Mouse (Mus musculus): ENCODE measurements around the gene Galk1. TPM values are rescaled to one million over a fixed set of nuclear protein-coding genes. Genes with fewer than 3 reads are reported as not detected.

Galk1 gene
- total and polyA plus RNA-seq, 3 experiments, result 253 to 326 TPM; not detected in 1

GRCm38 (mm10) chr11:116040593-116040992 is 28.1 kb upstream of the Galk1 start:
- no peaks in the 10 kb centered on the region for H3K9me3 ChIP-seq (replicated peaks; ENCODE audit: insufficient read depth, low read length)
- H3K36me3 ChIP-seq (ENCODE audit: control insufficient read depth in 1 of 2, insufficient read depth in 2 of 2, low read length in 2 of 2), result peaks cover 0 to 43% of the 10 kb centered on the region in 2 experiments; a peak in 2 of 4 replicates
- H3K4me1 ChIP-seq (ENCODE audit: control insufficient read depth in 1 of 2, insufficient read depth in 2 of 2, low read length in 2 of 2), result no peaks in the 10 kb centered on the region

DNA sequence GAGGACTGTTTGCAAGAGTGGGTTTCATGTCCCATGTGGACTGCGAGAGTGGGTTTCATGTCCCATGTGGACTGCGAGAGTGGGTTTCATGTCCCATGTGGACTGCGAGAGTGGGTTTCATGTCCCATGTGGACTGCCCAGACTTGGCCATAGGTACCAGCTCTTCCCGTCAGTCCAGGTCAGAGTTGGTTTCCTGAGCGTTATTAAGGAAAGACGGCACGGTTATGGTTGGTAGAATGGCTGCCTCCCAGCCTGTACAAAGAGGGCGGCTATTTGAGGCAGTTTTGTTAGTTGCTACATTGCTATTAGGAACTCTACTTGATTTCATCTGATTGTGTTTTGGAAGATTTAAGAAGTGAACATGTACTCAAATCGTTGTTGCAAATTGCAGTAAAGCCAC is 25.3 kb upstream of the Galk1 start:
- H3K79me2 ChIP-seq (ENCODE audit: control insufficient read depth, insufficient read depth, low read length, poor library complexity), result peaks cover 29% of the 10 kb centered on the region
- TF ChIP-seq HCFC1 (IDR thresholded peaks at IDR 0.05; ENCODE audit: low read depth, low read length) (no peak), MXI1 (IDR thresholded peaks at IDR 0.05; ENCODE audit: low read depth, low read length) (no peak), SMC3 (IDR thresholded peaks at IDR 0.05; ENCODE audit: low read depth, low read length) (no peak), CHD2 (IDR thresholded peaks at IDR 0.05; ENCODE audit: low read length) (no peak), CTCF (IDR thresholded peaks at IDR 0.05 in 2 of 3, conservative IDR thresholded peaks at IDR 0.05 in 1 of 3; ENCODE audit: control insufficient read depth in 1 of 3, insufficient read depth in 1 of 3, low read depth in 2 of 3, low read length in 3 of 3, poor library complexity in 1 of 3, severe bottlenecking in 1 of 3) (no peak), TAL1 (IDR thresholded peaks at IDR 0.05; ENCODE audit: low read length) (no peak), E2F4 (IDR thresholded peaks at IDR 0.05; ENCODE audit: borderline replicate concordance, low read depth, low read length) (no peak), USF2 (IDR thresholded peaks at IDR 0.05; ENCODE audit: borderline replicate concordance in 1 of 2, insufficient read depth in 1 of 2, low read depth in 1 of 2, low read length in 2 of 2) (no peak), RAD21 (IDR thresholded peaks at IDR 0.05; ENCODE audit: low read depth, low read length) (no peak), RCOR1 (IDR thresholded peaks at IDR 0.05; ENCODE audit: low read depth, low read length) (no peak), BHLHE40 (IDR thresholded peaks at IDR 0.05; ENCODE audit: borderline replicate concordance, low read depth, low read length) (no peak), GATA1 (IDR thresholded peaks at IDR 0.05; ENCODE audit: low read depth, low read length) (no peak), UBTF (IDR thresholded peaks at IDR 0.05; ENCODE audit: borderline replicate concordance, insufficient read depth, low read depth, low read length) (no peak), ETS1 (IDR thresholded peaks at IDR 0.05; ENCODE audit: low read depth, low read length) (no peak)
- no peak overlapping the region for H3K4me3 ChIP-seq (ENCODE audit: control insufficient read depth in 1 of 2, insufficient read depth in 1 of 2, low read depth in 2 of 2, low read length in 2 of 2)
- no peak overlapping the region for H3K27ac ChIP-seq (ENCODE audit: control insufficient read depth, low read depth, low read length)
- peaks cover 1 to 41% of the 10 kb centered on the region in 2 experiments for H3K36me3 ChIP-seq (ENCODE audit: control insufficient read depth in 1 of 2, insufficient read depth in 2 of 2, low read length in 2 of 2)
- peaks cover 0 to 2% of the 10 kb centered on the region in 2 experiments; a peak in 1 of 4 replicates for H3K4me1 ChIP-seq (ENCODE audit: control insufficient read depth in 1 of 2, insufficient read depth in 2 of 2, low read length in 2 of 2)
- H3K9ac ChIP-seq (ENCODE audit: control insufficient read depth, low read depth, low read length, poor library complexity, severe bottlenecking), result no peak overlapping the region
- no peaks in the 10 kb centered on the region for H3K27me3 ChIP-seq (ENCODE audit: control insufficient read depth in 1 of 2, insufficient read depth in 2 of 2, low read length in 2 of 2)
- DNase-seq (ENCODE audit: low read depth, low spot score), result no peak
- no peaks in the 10 kb centered on the region for H3K9me3 ChIP-seq (replicated peaks; ENCODE audit: insufficient read depth, low read length)

More at GRCm38 (mm10) chr11:116040593-116040992, 28.1 kb upstream of the Galk1 start:
- no peak for TF ChIP-seq MYC (IDR thresholded peaks at IDR 0.05; ENCODE audit: low read depth, low read length)
- Histone ChIP-seq H3K9ac (ENCODE audit: control insufficient read depth, low read depth, low read length, poor library complexity, severe bottlenecking) (no peak overlapping the region), H3K79me2 (ENCODE audit: control insufficient read depth, insufficient read depth, low read length, poor library complexity) (peaks cover 11% of the 10 kb centered on the region), H3K4me3 (ENCODE audit: control insufficient read depth in 1 of 2, insufficient read depth in 1 of 2, low read depth in 2 of 2, low read length in 2 of 2) (no peak overlapping the region), H3K27ac (ENCODE audit: control insufficient read depth, low read depth, low read length) (no peak overlapping the region), H3K27me3 (ENCODE audit: control insufficient read depth in 1 of 2, insufficient read depth in 2 of 2, low read length in 2 of 2) (no peaks in the 10 kb centered on the region)
- DNase-seq (ENCODE audit: low read depth, low spot score), result no peak

- H3K79me2 ChIP-seq (ENCODE audit: control insufficient read depth, insufficient read depth, low read length, poor library complexity), result peaks cover 38% of the 10 kb centered on the region
- no peak overlapping the region for H3K27ac ChIP-seq (ENCODE audit: control insufficient read depth, low read depth, low read length)
- peaks cover 10 to 32% of the 10 kb centered on the region in 2 experiments for H3K36me3 ChIP-seq (ENCODE audit: control insufficient read depth in 1 of 2, insufficient read depth in 2 of 2, low read length in 2 of 2)
- no peak overlapping the region for H3K9ac ChIP-seq (ENCODE audit: control insufficient read depth, low read depth, low read length, poor library complexity, severe bottlenecking)
- TF ChIP-seq ZKSCAN1 (IDR thresholded peaks at IDR 0.05; ENCODE audit: low read depth, low read length), result no peak
- TF ChIP-seq ZNF384 (IDR thresholded peaks at IDR 0.05; ENCODE audit: low read depth, low read length), result peak; percentile 67
- H3K27me3 ChIP-seq (ENCODE audit: control insufficient read depth in 1 of 2, insufficient read depth in 2 of 2, low read length in 2 of 2), result no peaks in the 10 kb centered on the region
- no peak for DNase-seq (ENCODE audit: low read depth, low spot score)
- peaks cover under 1 to 13% of the 10 kb centered on the region in 2 experiments; a peak in 3 of 4 replicates for H3K4me1 ChIP-seq (ENCODE audit: control insufficient read depth in 1 of 2, insufficient read depth in 2 of 2, low read length in 2 of 2)
- H3K4me3 ChIP-seq (ENCODE audit: control insufficient read depth in 1 of 2, insufficient read depth in 1 of 2, low read depth in 2 of 2, low read length in 2 of 2), result no peak overlapping the region
- H3K9me3 ChIP-seq (replicated peaks; ENCODE audit: insufficient read depth, low read length), result no peaks in the 10 kb centered on the region
Measured at GRCm38 (mm10) chr11:116036671-116037070, 24.2 kb upstream of the Galk1 start.
